Mouse (Mus musculus) splenic B cell, adult 2 months (primary cell): ENCODE data around the gene Rps8.

Source experiments
- DNase-seq: peaks from one replicate; pipeline ENCODE4 v3.0.0-alpha.2; 2011; ENCODE audit warnings: low read depth, low spot score
- H3K27me3 ChIP-seq: 2 replicates; pipeline ENCODE4 v1.6.1; 2012; ENCODE audit warnings: mild to moderate bottlenecking, low read length, moderate library complexity, mixed read lengths; ENCODE audit not compliant: control insufficient read depth, poor library complexity, insufficient read depth, severe bottlenecking
- H3K36me3 ChIP-seq: 2 replicates; pipeline ENCODE4 v1.6.1; 2012; ENCODE audit warnings: mild to moderate bottlenecking, low read length, moderate library complexity, mixed read lengths; ENCODE audit not compliant: control insufficient read depth, poor library complexity, insufficient read depth, severe bottlenecking

Rps8 gene

GRCm38 (mm10) chr4:117155020-117155791 lies 837 bp downstream of the Rps8 start:
- DNase-seq: no peak
- H3K36me3 ChIP-seq: peaks cover 18% of the 10 kb centered on the region
- no peaks in the 10 kb centered on the region for H3K27me3 ChIP-seq

- no peak for DNase-seq
- Histone ChIP-seq H3K36me3 (peaks cover 18% of the 10 kb centered on the region), H3K27me3 (no peaks in the 10 kb centered on the region)
These were observed 3.3 kb downstream of the Rps8 start for GRCm38 (mm10) chr4:117152714-117153113.

GRCm38 (mm10) chr4:117151416-117151815 lies 4.6 kb downstream of the Rps8 start:
- Histone ChIP-seq H3K36me3 (peaks cover 18% of the 10 kb centered on the region), H3K27me3 (no peaks in the 10 kb centered on the region)
- DNase-seq: no peak

- DNase-seq: no peak
- peaks cover 18% of the 10 kb centered on the region for H3K36me3 ChIP-seq
These were observed 5.8 kb downstream of the Rps8 start for GRCm38 (mm10) chr4:117150212-117150733.

GRCm38 (mm10) chr4:117149291-117150211 lies 6.5 kb downstream of the Rps8 start:
- no peak for DNase-seq
- Histone ChIP-seq H3K27me3 (no peaks in the 10 kb centered on the region), H3K36me3 (peaks cover 18% of the 10 kb centered on the region)

More at GRCm38 (mm10) chr4:117150212-117150733, 5.8 kb downstream of the Rps8 start:
- H3K27me3 ChIP-seq: no peaks in the 10 kb centered on the region

GRCm38 (mm10) chr4:117148815-117149214 lies 7.2 kb downstream of the Rps8 start:
- DNase-seq: no peak
- peaks cover 17% of the 10 kb centered on the region for H3K36me3 ChIP-seq
- no peaks in the 10 kb centered on the region for H3K27me3 ChIP-seq

- H3K36me3 ChIP-seq: peaks cover 12% of the 10 kb centered on the region
- DNase-seq: no peak
- no peaks in the 10 kb centered on the region for H3K27me3 ChIP-seq
These were observed 7.9 kb downstream of the Rps8 start for GRCm38 (mm10) chr4:117148047-117148713.

- H3K36me3 ChIP-seq: peaks cover 2% of the 10 kb centered on the region; the same call in 1 of the 2 replicates
- peak; percentile 95 for DNase-seq
- H3K27me3 ChIP-seq: no peaks in the 10 kb centered on the region
These were observed 9.9 kb downstream of the Rps8 start for GRCm38 (mm10) chr4:117146176-117146575.

- Histone ChIP-seq H3K36me3 (no peaks in the 10 kb centered on the region), H3K27me3 (no peaks in the 10 kb centered on the region)
- no peak for DNase-seq
These were observed 10.8 kb downstream of the Rps8 start for GRCm38 (mm10) chr4:117145248-117145647.

GRCm38 (mm10) chr4:117143023-117143422 lies 13.0 kb downstream of the Rps8 start:
- H3K27me3 ChIP-seq: no peaks in the 10 kb centered on the region
- DNase-seq: no peak
- no peaks in the 10 kb centered on the region for H3K36me3 ChIP-seq

- Histone ChIP-seq H3K36me3 (no peaks in the 10 kb centered on the region), H3K27me3 (no peaks in the 10 kb centered on the region)
- peak; percentile 64 for DNase-seq
These were observed 15.4 kb downstream of the Rps8 start for GRCm38 (mm10) chr4:117140613-117141012.

GRCm38 (mm10) chr4:117139217-117139612 lies 16.8 kb downstream of the Rps8 start:
- Histone ChIP-seq H3K36me3 (no peaks in the 10 kb centered on the region), H3K27me3 (no peaks in the 10 kb centered on the region)
- peak; percentile 82 for DNase-seq

GRCm38 (mm10) chr4:117138295-117139216 lies 17.5 kb downstream of the Rps8 start:
- H3K36me3 ChIP-seq: no peaks in the 10 kb centered on the region
- no peak for DNase-seq
- no peaks in the 10 kb centered on the region for H3K27me3 ChIP-seq

GRCm38 (mm10) chr4:117136034-117136433 lies 20.0 kb downstream of the Rps8 start:
- no peak for DNase-seq
- H3K36me3 ChIP-seq: no peaks in the 10 kb centered on the region
- no peaks in the 10 kb centered on the region for H3K27me3 ChIP-seq
